Mouse (Mus musculus) MEL (cell line): Measurements from ENCODE around the gene Gm10135. TPM values are rescaled to one million over a fixed set of nuclear protein-coding genes. Genes with fewer than 3 reads are reported as not detected.
"Not testable (repeated sequence)": the region's sequence is repeated elsewhere in the genome, so short reads cannot be mapped to it uniquely, and the experiment has no call there.

Experiments used
- DNase-seq: peaks from one replicate; pipeline ENCODE4 v3.0.0; 2011; ENCODE audit warnings: low read depth, low spot score
- H3K27ac ChIP-seq: 2 replicates; pipeline ENCODE4 v1.5.1; 2012; ENCODE audit warnings: low read depth, mild to moderate bottlenecking, control low read depth, low read length, moderate library complexity; ENCODE audit not compliant: control insufficient read depth
- H3K27me3 ChIP-seq, 2 experiments: fragments of 150-350 bp in 1 of 2; sonication (generic) in 1 of 2; 2 replicates each; pipeline ENCODE4 v1.6.1; 2012; ENCODE audit warnings: low read length in 2 of 2, mild to moderate bottlenecking in 2 of 2, improper control_type of control experiment in 1 of 2, moderate library complexity in 1 of 2; ENCODE audit not compliant: insufficient read depth in 2 of 2, control insufficient read depth in 1 of 2
- H3K36me3 ChIP-seq, 2 experiments: 2 replicates each; pipeline ENCODE4 v1.6.1; 2012 to 2014; ENCODE audit warnings: low read length in 2 of 2, improper control_type of control experiment in 1 of 2, inconsistent platforms in 1 of 2, mild to moderate bottlenecking in 1 of 2; ENCODE audit not compliant: insufficient read depth in 2 of 2, control insufficient read depth in 1 of 2
- H3K4me1 ChIP-seq, 2 experiments: fragments of 150-350 bp in 1 of 2; sonication (generic) in 1 of 2; 2 replicates each; pipeline ENCODE4 v1.6.1; 2012; ENCODE audit warnings: low read length in 2 of 2, improper control_type of control experiment in 1 of 2, mild to moderate bottlenecking in 1 of 2; ENCODE audit not compliant: insufficient read depth in 2 of 2, control insufficient read depth in 1 of 2
- H3K4me3 ChIP-seq, 2 experiments: fragments of 150-350 bp in 1 of 2; sonication (generic) in 1 of 2; 2 replicates each; pipeline ENCODE4 v1.5.1; 2012; ENCODE audit warnings: low read depth in 2 of 2, low read length in 2 of 2, mild to moderate bottlenecking in 2 of 2, moderate library complexity in 2 of 2, control low read depth in 1 of 2, improper control_type of control experiment in 1 of 2; ENCODE audit not compliant: control insufficient read depth in 1 of 2, insufficient read depth in 1 of 2
- H3K79me2 ChIP-seq: 2 replicates; pipeline ENCODE4 v1.6.1; 2012; ENCODE audit warnings: mild to moderate bottlenecking, low read length, moderate library complexity; ENCODE audit not compliant: control insufficient read depth, poor library complexity, insufficient read depth
- H3K9ac ChIP-seq: 2 replicates; pipeline ENCODE4 v1.6.1; 2012; ENCODE audit warnings: low read depth, mild to moderate bottlenecking, control low read depth, low read length, moderate library complexity; ENCODE audit not compliant: control insufficient read depth, poor library complexity, severe bottlenecking
- H3K9me3 ChIP-seq: fragments of 150-350 bp; sonication (generic); replicated peaks from 2 replicates; pipeline ENCODE4 v1.6.1; 2012; ENCODE audit warnings: mild to moderate bottlenecking, low read length, improper control_type of control experiment, moderate library complexity; ENCODE audit not compliant: insufficient read depth
- CTCF ChIP-seq, 3 experiments: IDR thresholded peaks in 2 of 3; conservative IDR thresholded peaks in 1 of 3; 2 replicates each; pipeline ENCODE4 v1.5.1; 2011 to 2012; ENCODE audit warnings: low read length in 3 of 3, low read depth in 2 of 3, mild to moderate bottlenecking in 2 of 3, improper control_type of control experiment in 1 of 3, inconsistent platforms in 1 of 3, mixed read lengths in 1 of 3, moderate library complexity in 1 of 3; ENCODE audit not compliant: control insufficient read depth in 1 of 3, insufficient read depth in 1 of 3, poor library complexity in 1 of 3, severe bottlenecking in 1 of 3
- EP300 ChIP-seq, 2 experiments: IDR thresholded peaks; 2 replicates each; pipeline ENCODE4 v1.6.1; 2011; ENCODE audit warnings: improper control_type of control experiment in 2 of 2, low read length in 2 of 2, low read depth in 1 of 2, mild to moderate bottlenecking in 1 of 2
- ETS1 ChIP-seq: IDR thresholded peaks from 2 replicates; pipeline ENCODE4 v1.6.1; 2012; ENCODE audit warnings: low read depth, mild to moderate bottlenecking, inconsistent platforms, low read length, improper control_type of control experiment, moderate library complexity
- GATA1 ChIP-seq: IDR thresholded peaks from 2 replicates; pipeline ENCODE4 v1.6.1; 2011; ENCODE audit warnings: low read depth, low read length, improper control_type of control experiment
- HCFC1 ChIP-seq: IDR thresholded peaks from 2 replicates; pipeline ENCODE4 v1.6.1; 2012; ENCODE audit warnings: low read depth, mild to moderate bottlenecking, inconsistent platforms, low read length, improper control_type of control experiment, moderate library complexity
- KAT2A ChIP-seq: conservative IDR thresholded peaks from 2 replicates; pipeline ENCODE4 v1.6.1; 2012; ENCODE audit warnings: low read depth, low read length, improper control_type of control experiment, inconsistent platforms
- MAFK ChIP-seq: IDR thresholded peaks from 2 replicates; pipeline ENCODE4 v1.6.1; 2011; ENCODE audit warnings: low read depth, mild to moderate bottlenecking, low read length, improper control_type of control experiment, borderline replicate concordance
- MEF2A ChIP-seq: IDR thresholded peaks from 2 replicates; pipeline ENCODE4 v1.6.1; 2014; ENCODE audit warnings: low read depth, mild to moderate bottlenecking, inconsistent platforms, low read length, improper control_type of control experiment; ENCODE audit not compliant: poor library complexity, insufficient replicate concordance, severe bottlenecking; ENCODE audit errors: extremely low read depth
- MXI1 ChIP-seq: IDR thresholded peaks from 2 replicates; pipeline ENCODE4 v1.6.1; 2011; ENCODE audit warnings: mild to moderate bottlenecking, low read depth, low read length, improper control_type of control experiment
- MYB ChIP-seq: IDR thresholded peaks from 2 replicates; pipeline ENCODE4 v1.6.1; 2011; ENCODE audit warnings: mild to moderate bottlenecking, low read depth, low read length, improper control_type of control experiment
- NELFE ChIP-seq: IDR thresholded peaks from 2 replicates; pipeline ENCODE4 v1.6.1; 2011; ENCODE audit warnings: low read depth, low read length, improper control_type of control experiment
- POLR2AphosphoS2 ChIP-seq: IDR thresholded peaks from 2 replicates; pipeline ENCODE4 v1.6.1; 2011; ENCODE audit warnings: low read length, improper control_type of control experiment
- RCOR1 ChIP-seq: IDR thresholded peaks from 2 replicates; pipeline ENCODE4 v1.6.1; 2012; ENCODE audit warnings: low read depth, mild to moderate bottlenecking, inconsistent platforms, low read length, improper control_type of control experiment
- SIN3A ChIP-seq: IDR thresholded peaks from 2 replicates; pipeline ENCODE4 v1.6.1; 2012; ENCODE audit warnings: low read length, improper control_type of control experiment, inconsistent platforms
- SMC3 ChIP-seq: IDR thresholded peaks from 2 replicates; pipeline ENCODE4 v1.6.1; 2011; ENCODE audit warnings: low read depth, low read length, improper control_type of control experiment
- TBP ChIP-seq: IDR thresholded peaks from 2 replicates; pipeline ENCODE4 v1.8.0; 2011; ENCODE audit warnings: low read depth, low read length, improper control_type of control experiment
- TCF12 ChIP-seq: IDR thresholded peaks from 2 replicates; pipeline ENCODE4 v1.6.1; 2014; ENCODE audit warnings: low read depth, mild to moderate bottlenecking, inconsistent platforms, low read length, improper control_type of control experiment, moderate library complexity
- USF2 ChIP-seq, 2 experiments: IDR thresholded peaks; 2 replicates each; pipeline ENCODE4 v1.6.1; 2011 to 2012; ENCODE audit warnings: improper control_type of control experiment in 2 of 2, low read length in 2 of 2, borderline replicate concordance in 1 of 2, inconsistent platforms in 1 of 2, low read depth in 1 of 2, mild to moderate bottlenecking in 1 of 2; ENCODE audit not compliant: insufficient read depth in 1 of 2
- ZKSCAN1 ChIP-seq: IDR thresholded peaks from 2 replicates; pipeline ENCODE4 v1.6.1; 2012; ENCODE audit warnings: low read depth, mild to moderate bottlenecking, inconsistent platforms, low read length, improper control_type of control experiment, moderate library complexity
- polyA plus RNA-seq, 2 experiments: library from polyadenylated mRNA; stranded (reverse) in 1 of 2; unstranded in 1 of 2; fragments of >175 nt in 1 of 2; fragments of >200 nt in 1 of 2; gene quantifications; 2 replicates each; pipeline versions ENCODE4 v1.2.1 to v1.2.4; 2012; ENCODE audit warnings: low replicate concordance in 2 of 2, low read depth in 1 of 2; ENCODE audit not compliant: insufficient read length in 2 of 2, insufficient read depth in 1 of 2, missing spikeins in 1 of 2
- total RNA-seq: library from RNA; depleted of rRNA; stranded (reverse); fragments of 300-350 nt; gene quantifications from 2 replicates; pipeline ENCODE4 v1.2.3, GENCODE M21; 2012

Gm10135 gene
- total and polyA plus RNA-seq, 3 experiments, result 1.5 to 6.0 TPM; not detected in 1

DNA sequence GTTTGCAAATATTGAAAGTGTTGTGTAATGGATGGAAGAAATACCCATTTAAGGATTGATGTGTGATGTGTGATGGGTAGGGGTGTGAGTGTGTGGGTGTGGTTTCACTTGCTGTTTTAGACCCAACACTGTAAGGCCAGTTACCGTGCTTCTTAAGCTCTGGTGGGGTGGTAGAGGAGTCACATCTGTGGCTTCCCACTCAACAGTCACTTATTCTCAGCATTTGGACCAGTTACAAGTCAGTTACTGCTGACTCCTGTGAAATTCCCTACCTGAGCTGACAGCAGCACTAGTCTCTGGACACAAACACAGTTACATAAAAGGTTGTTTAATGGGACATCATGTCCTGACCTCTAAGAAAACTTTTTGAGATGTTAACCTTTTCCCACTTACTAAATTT lies 26.4 kb downstream of the Gm10135 start:
- no peaks in the 10 kb centered on the region for H3K27me3 ChIP-seq
- H3K4me3 ChIP-seq, result no peak overlapping the region
- no peaks in the 10 kb centered on the region for H3K9me3 ChIP-seq
- H3K36me3 ChIP-seq, result peaks cover 0 to 2% of the 10 kb centered on the region in 2 experiments; a peak in 2 of 4 replicates
- TF ChIP-seq SMC3 (no peak), ZKSCAN1 (no peak), TBP (no peak)
- H3K27ac ChIP-seq, result no peak overlapping the region
- no peaks in the 10 kb centered on the region for H3K79me2 ChIP-seq
- H3K9ac ChIP-seq, result no peak overlapping the region
- no peak for DNase-seq
- H3K4me1 ChIP-seq, result peaks cover 0 to 5% of the 10 kb centered on the region in 2 experiments; a peak in 1 of 4 replicates

DNA sequence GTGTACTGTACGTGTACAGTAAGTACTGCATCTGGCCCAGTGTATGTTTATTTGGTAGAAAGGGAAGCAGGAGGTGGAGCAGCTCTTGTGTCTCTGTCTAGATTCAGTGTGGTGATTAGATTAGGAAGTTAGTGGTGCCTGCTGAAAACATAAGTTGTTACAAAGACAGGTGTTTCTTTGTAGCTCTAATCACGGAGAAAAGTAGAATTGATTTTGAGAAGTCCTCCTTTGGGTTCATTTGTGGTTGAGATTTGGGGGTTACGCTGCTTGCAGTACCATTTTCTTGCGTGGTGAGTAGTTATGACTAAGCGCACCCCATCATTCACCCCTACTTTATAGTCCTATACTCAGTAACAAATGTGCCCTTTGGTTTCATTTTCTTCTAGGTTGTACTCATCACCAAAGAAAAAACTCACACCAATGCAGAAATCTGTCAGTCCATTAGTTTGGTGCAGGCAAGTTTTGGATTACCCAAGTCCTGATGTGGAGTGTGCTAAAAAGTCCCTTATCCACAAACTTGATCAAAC lies 33.5 kb downstream of the Gm10135 start:
- Histone ChIP-seq H3K4me3 (no peak overlapping the region), H3K79me2 (no peaks in the 10 kb centered on the region), H3K27ac (no peak overlapping the region), H3K9me3 (no peaks in the 10 kb centered on the region), H3K36me3 (peaks cover 8 to 11% of the 10 kb centered on the region in 2 experiments), H3K4me1 (peaks cover 7 to 9% of the 10 kb centered on the region in 2 experiments; a peak in 3 of 4 replicates), H3K27me3 (no peaks in the 10 kb centered on the region), H3K9ac (no peak overlapping the region)
- peak; percentile 16 for DNase-seq
- TF ChIP-seq TCF12 (peak; percentile 13; the same call in 1 of the 2 replicates), EP300 (IDR thresholded peaks at IDR 0.05; ENCODE audit: low read depth in 1 of 2, low read length in 2 of 2) (peak in 1 of 2 experiments; percentile 21; a peak in 1 of 4 replicates), MAFK (no peak), USF2 (IDR thresholded peaks at IDR 0.05; ENCODE audit: borderline replicate concordance in 1 of 2, insufficient read depth in 1 of 2, low read depth in 1 of 2, low read length in 2 of 2) (no peak), GATA1 (0 out of 2 replicates have a peak, but pooled peaks have one; percentile 15), RCOR1 (0 out of 2 replicates have a peak, but pooled peaks have one; percentile 17)

DNA sequence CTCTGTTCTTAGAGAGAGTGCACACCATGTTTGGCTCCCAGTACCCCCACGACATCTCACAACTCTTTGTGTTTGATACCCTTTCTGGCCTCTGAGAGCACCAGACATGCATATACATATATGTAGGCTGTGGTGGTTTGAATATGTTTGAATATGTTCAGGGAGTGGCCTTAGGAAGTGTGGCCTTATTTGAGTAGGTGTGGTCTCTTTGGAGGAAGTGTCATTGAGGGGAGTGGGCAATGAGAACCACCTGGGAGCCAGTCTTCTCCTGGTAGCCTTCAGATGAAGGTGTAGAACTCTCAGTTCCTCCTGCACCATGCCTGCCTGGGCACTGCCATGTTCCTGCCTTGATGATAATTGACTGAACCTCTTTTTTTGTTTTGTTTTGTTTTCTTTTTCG lies 35.2 kb downstream of the Gm10135 start:
- DNase-seq, result no peak
- Histone ChIP-seq H3K4me3 (no peak overlapping the region), H3K4me1 (peaks cover 7 to 9% of the 10 kb centered on the region in 2 experiments; a peak in 3 of 4 replicates), H3K27ac (no peak overlapping the region), H3K27me3 (no peaks in the 10 kb centered on the region), H3K9ac (no peak overlapping the region), H3K79me2 (no peaks in the 10 kb centered on the region), H3K36me3 (peaks cover 8 to 11% of the 10 kb centered on the region in 2 experiments), H3K9me3 (no peaks in the 10 kb centered on the region)
- TF ChIP-seq SMC3 (no peak), HCFC1 (no peak), CTCF (IDR thresholded peaks at IDR 0.05 in 2 of 3, conservative IDR thresholded peaks at IDR 0.05 in 1 of 3; ENCODE audit: control insufficient read depth in 1 of 3, insufficient read depth in 1 of 3, low read depth in 2 of 3, low read length in 3 of 3, poor library complexity in 1 of 3, severe bottlenecking in 1 of 3) (no peak), TCF12 (no peak), KAT2A (no peak), NELFE (no peak), ETS1 (no peak), POLR2AphosphoS2 (no peak), SIN3A (no peak), MXI1 (no peak), RCOR1 (no peak), MYB (no peak), MEF2A (no peak), EP300 (IDR thresholded peaks at IDR 0.05; ENCODE audit: low read depth in 1 of 2, low read length in 2 of 2) (no peak), ZKSCAN1 (no peak)

DNA sequence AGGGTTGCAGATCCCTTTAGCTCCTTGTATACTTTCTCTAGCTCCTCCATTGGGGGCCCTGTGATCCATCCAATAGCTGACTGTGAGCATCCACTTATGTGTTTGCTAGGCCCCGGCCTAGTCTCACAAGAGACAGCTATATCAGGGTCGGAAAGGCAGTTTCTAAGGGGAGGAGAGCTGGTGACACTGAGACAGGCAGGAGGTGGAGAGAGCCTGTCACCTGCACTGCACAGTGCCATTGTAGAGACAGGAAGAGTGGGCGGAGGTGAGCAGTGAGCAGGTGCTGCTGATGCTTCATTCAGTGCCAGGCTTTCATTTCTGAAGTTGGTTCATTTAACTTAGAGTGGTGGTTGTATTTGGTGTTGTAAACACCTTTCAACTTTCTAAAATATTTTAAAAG lies 36.1 kb downstream of the Gm10135 start:
- H3K27me3 ChIP-seq, H3K9me3 ChIP-seq, DNase-seq, H3K9ac ChIP-seq, H3K79me2 ChIP-seq, H3K4me3 ChIP-seq, H3K4me1 ChIP-seq, H3K27ac ChIP-seq: not testable (repeated sequence)
- H3K36me3 ChIP-seq, result peaks cover 8 to 11% of the 10 kb centered on the region in 2 experiments
